Mouse (Mus musculus) 3T3-L1 (cell line): ENCODE measurements around the gene Dbi.

Experiments
- DNase-seq: peaks from one replicate; pipeline ENCODE4 v3.0.0-alpha.2; 2015; ENCODE audit warnings: low read depth, low spot score

Dbi gene

GRCm38 (mm10) chr1:120120969-120121811 lies at the start of gene Dbi, which contains the start of gene 3110009E18Rik:
TSS of gene Dbi (minus strand) at chr1:120121078.
TSS of gene 3110009E18Rik (plus strand) at chr1:120121187.
- DNase-seq: peak; percentile 98

GRCm38 (mm10) chr1:120170307-120170706 lies 49.4 kb upstream of the Dbi start:
- DNase-seq: no peak

- DNase-seq: no peak
Measured at GRCm38 (mm10) chr1:120168674-120169073, 47.8 kb upstream of the Dbi start.

- peak; percentile 68 for DNase-seq
Measured at GRCm38 (mm10) chr1:120168016-120168415, 47.1 kb upstream of the Dbi start.

GRCm38 (mm10) chr1:120162616-120163015 lies 41.7 kb upstream of the Dbi start:
- no peak for DNase-seq

- no peak for DNase-seq
Measured at GRCm38 (mm10) chr1:120161502-120161901, 40.6 kb upstream of the Dbi start.

GRCm38 (mm10) chr1:120158474-120159127 lies 37.7 kb upstream of the Dbi start:
- DNase-seq: no peak

- peak; percentile 52 for DNase-seq
Measured at GRCm38 (mm10) chr1:120155325-120155724, 34.4 kb upstream of the Dbi start.

GRCm38 (mm10) chr1:120154232-120154631 lies 33.4 kb upstream of the Dbi start:
- DNase-seq: peak; percentile 79

GRCm38 (mm10) chr1:120146994-120147393 lies 26.1 kb upstream of the Dbi start:
- DNase-seq: peak; percentile 59

GRCm38 (mm10) chr1:120145527-120146216 lies 24.8 kb upstream of the Dbi start:
- no peak for DNase-seq

GRCm38 (mm10) chr1:120142551-120142950 lies 21.7 kb upstream of the Dbi start:
- DNase-seq: no peak

- no peak for DNase-seq
Measured at GRCm38 (mm10) chr1:120140144-120140693, 19.3 kb upstream of the Dbi start.

GRCm38 (mm10) chr1:120138923-120139540 lies 18.2 kb upstream of the Dbi start:
- DNase-seq: no peak

- DNase-seq: peak; percentile 96
Measured at GRCm38 (mm10) chr1:120135934-120136786, 15.3 kb upstream of the Dbi start.

- no peak for DNase-seq
Measured at GRCm38 (mm10) chr1:120132376-120132775, 11.5 kb upstream of the Dbi start.

- no peak for DNase-seq
Measured at GRCm38 (mm10) chr1:120126318-120126717, 5.4 kb upstream of the Dbi start.

- peak; percentile 58 for DNase-seq
Measured at GRCm38 (mm10) chr1:120125471-120125870, 4.6 kb upstream of the Dbi start.

GRCm38 (mm10) chr1:120124839-120125238 lies 4.0 kb upstream of the Dbi start:
- DNase-seq: peak; percentile 84

GRCm38 (mm10) chr1:120122634-120123383 lies 1.9 kb upstream of the Dbi start:
- no peak for DNase-seq
